Mouse (Mus musculus) cerebellum, postnatal 4 days (tissue): ENCODE results near the gene Mettl5.

Experiments
- DNase-seq, 2 experiments: peaks; one replicate each; pipeline ENCODE4 v3.0.0; 2022; ENCODE audit warnings: low spot score in 2 of 2, mixed read lengths in 1 of 2

Mettl5 gene

DNA sequence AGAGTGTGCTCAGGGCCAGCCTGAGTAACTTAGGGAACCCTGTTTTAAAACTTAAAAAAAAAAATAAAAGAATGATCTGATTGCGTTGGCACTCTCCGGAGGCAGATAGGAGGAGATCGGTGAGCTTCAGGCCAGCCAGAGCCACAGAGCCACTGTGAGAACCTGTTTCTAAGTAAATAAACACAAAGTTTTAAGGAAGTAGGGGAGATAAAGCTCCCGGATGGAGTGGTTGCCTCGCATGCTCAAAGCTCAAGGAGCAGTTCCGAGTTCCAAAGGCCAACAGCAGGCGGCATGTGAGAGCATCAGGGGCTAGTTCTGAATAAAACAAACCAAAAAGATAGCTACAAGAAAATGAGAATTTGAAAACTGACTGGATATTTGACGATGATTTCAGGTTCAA, 29.0 kb downstream of the Mettl5 start:
- DNase-seq = no peak

DNA sequence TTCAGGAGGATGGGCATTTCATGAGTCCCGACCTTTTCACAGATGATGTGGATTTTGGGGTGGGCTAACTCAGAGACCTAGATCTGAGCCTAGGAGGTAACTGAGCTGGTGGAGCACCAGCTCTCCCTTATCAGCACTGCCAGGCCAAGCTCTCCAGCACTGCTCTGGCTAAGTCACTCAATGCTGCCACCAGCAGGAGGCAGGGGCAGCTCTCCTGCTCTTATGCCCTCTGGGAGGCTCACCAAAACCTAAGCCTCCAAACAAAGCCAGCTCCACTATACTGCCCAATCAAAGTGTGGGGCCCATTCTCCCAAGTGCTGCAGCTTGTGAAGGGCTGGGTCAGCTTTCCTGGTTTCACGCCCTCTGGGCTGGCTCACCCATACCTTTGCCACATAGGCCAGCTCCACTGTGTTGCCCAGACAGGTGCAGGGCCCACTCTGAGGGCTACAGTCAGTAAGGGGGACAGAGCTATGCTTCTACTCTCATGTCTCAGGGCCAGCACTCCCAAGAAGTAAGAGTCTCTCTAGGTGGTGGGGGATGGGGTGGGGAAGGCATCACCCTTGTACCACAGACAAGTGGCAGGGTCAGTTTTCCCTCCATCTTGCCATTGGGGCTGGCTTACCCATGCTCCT, 33.9 kb downstream of the Mettl5 start:
- DNase-seq = no peak

DNA sequence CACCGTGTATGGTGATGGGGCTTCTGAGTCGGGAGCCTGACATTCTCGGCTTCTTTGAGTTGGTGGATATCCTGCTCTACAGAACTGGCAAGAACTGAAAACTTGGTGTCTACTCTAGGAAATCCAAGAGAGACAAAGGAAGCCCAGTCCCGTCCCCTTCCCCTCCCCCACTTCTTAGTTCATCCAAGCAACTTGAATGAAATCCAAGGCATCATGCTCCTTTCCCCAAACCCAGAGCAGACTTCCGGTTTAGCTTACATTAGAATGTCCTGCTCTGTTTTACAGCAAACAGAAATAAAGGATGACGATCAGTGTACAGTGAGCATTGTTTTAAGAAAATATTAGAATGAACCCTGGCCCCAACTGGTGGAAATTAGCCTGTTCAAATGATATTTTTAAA, 36.2 kb downstream of the Mettl5 start:
- no peak for DNase-seq

- peak in 1 of 2 experiments; percentile 26 for DNase-seq
Observed at GRCm38 (mm10) chr2:69840261-69840660, 45.2 kb downstream of the Mettl5 start.

GRCm38 (mm10) chr2:69838707-69839106, 46.7 kb downstream of the Mettl5 start:
- DNase-seq = no peak

- no peak for DNase-seq
Observed at GRCm38 (mm10) chr2:69837996-69838395, 47.4 kb downstream of the Mettl5 start.

GRCm38 (mm10) chr2:69837244-69837967, 48.0 kb downstream of the Mettl5 start:
- no peak for DNase-seq

- DNase-seq = no peak
Observed at GRCm38 (mm10) chr2:69830116-69830515, 55.3 kb downstream of the Mettl5 start.

GRCm38 (mm10) chr2:69829680-69830079, 55.7 kb downstream of the Mettl5 start:
- DNase-seq = no peak

- no peak for DNase-seq
Observed at GRCm38 (mm10) chr2:69828031-69828430, 57.4 kb downstream of the Mettl5 start.

GRCm38 (mm10) chr2:69826380-69826779, 59.0 kb downstream of the Mettl5 start:
- DNase-seq = peak in 1 of 2 experiments; percentile 8

DNA sequence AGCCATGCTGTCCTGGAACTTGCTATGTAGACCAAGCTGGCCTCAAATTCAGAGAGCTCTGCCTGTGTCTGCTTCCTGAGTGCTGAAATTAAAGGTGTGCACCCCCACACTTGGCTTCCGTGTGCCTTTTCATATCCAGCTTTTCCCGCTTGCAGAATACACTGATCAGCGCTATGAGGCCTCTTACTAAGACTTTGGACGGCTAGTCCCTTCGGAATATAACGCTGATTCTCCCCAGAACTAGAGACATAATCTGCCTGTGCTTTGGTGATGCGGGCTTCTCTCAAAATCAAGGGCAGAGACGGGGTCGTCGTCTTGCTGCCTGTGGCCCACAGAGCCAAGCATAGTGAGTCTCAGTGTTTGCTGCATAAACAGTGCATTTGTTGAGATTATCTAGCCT, 59.5 kb downstream of the Mettl5 start:
- DNase-seq = no peak

GRCm38 (mm10) chr2:69823129-69823677, 62.2 kb downstream of the Mettl5 start:
- DNase-seq = peak in 1 of 2 experiments; percentile 55

GRCm38 (mm10) chr2:69822361-69823128, 62.9 kb downstream of the Mettl5 start:
- DNase-seq = peak; percentile 32 to 62

GRCm38 (mm10) chr2:69821711-69822110, 63.7 kb downstream of the Mettl5 start, which contains the start of gene Klhl23:
Gene Klhl23 (plus strand): TSS chr2:69821944.
- DNase-seq = no peak
